Mouse (Mus musculus) G1E (cell line): ENCODE results near the gene Prrg2.

Experiments
- CTCF ChIP-seq: IDR thresholded peaks from 2 replicates; pipeline ENCODE4 v1.5.1; 2012; ENCODE audit warnings: low read depth, low read length, inconsistent platforms, mixed read lengths
- GATA1 ChIP-seq: IDR thresholded peaks from 2 replicates; pipeline ENCODE4 v1.6.1; 2012; ENCODE audit warnings: borderline replicate concordance, low read length, inconsistent platforms, mixed read lengths
- TAL1 ChIP-seq: conservative IDR thresholded peaks from 2 replicates; pipeline ENCODE4 v1.6.1; 2012; ENCODE audit warnings: low read depth, low read length, inconsistent platforms, mixed read lengths

- TF ChIP-seq CTCF (no peak), GATA1 (no peak), TAL1 (no peak)
Measured at GRCm38 (mm10) chr7:45040851-45041250, 21.6 kb downstream of the Prrg2 start.
